Mouse (Mus musculus) T-helper 2 cell (primary cell): ENCODE results near the gene Chmp1a.
"Not testable (repeated sequence)": the region's sequence is repeated elsewhere in the genome, so short reads cannot be mapped to it uniquely, and the experiment has no call there.

Experiments
- in situ Hi-C: fragments of 300-600 bp; cut with MboI, MseI; formaldehyde crosslinking; loops from one replicate; pipeline ENCODE4 v1.15.1; 2025; ENCODE audit warnings: high pct_unique_total_duplicates

Gene Chmp1a

GRCm38 (mm10) chr8:123233300-123233699 lies 20.7 kb upstream of the Chmp1a start:
- in situ Hi-C loops = loop anchor here (25.0 kb wide), 1 partner anchor 354 kb away; no protein-coding TSS in a partner anchor

GRCm38 (mm10) chr8:123232553-123232952 lies 20.0 kb upstream of the Chmp1a start:
- in situ Hi-C loops = loop anchor here (25.0 kb wide), 1 partner anchor 355 kb away; no protein-coding TSS in a partner anchor

- in situ Hi-C loops = loop anchor here (25.0 kb wide), 1 partner anchor 356 kb away; no protein-coding TSS in a partner anchor
These were observed 19.2 kb upstream of the Chmp1a start for GRCm38 (mm10) chr8:123231742-123232141.

GRCm38 (mm10) chr8:123230326-123230725 lies 17.8 kb upstream of the Chmp1a start:
- in situ Hi-C loops = loop anchor here (25.0 kb wide), 1 partner anchor 357 kb away; no protein-coding TSS in a partner anchor

- in situ Hi-C loops = loop anchor here (25.0 kb wide), 1 partner anchor 359 kb away; no protein-coding TSS in a partner anchor
These were observed 15.9 kb upstream of the Chmp1a start for GRCm38 (mm10) chr8:123228416-123228815.

- in situ Hi-C loops = loop anchor here (25.0 kb wide), 1 partner anchor 363 kb away; no protein-coding TSS in a partner anchor
These were observed 12.0 kb upstream of the Chmp1a start, which contains the start of gene Cdk10 for GRCm38 (mm10) chr8:123224278-123225266. TSS of gene Cdk10 (plus strand) at chr8:123224842.

- in situ Hi-C loops = no loop called here
These were observed 8.4 kb upstream of the Chmp1a start for GRCm38 (mm10) chr8:123220917-123221316.

- in situ Hi-C loops = no loop called here
These were observed 2.9 kb upstream of the Chmp1a start for GRCm38 (mm10) chr8:123215430-123215829.

GRCm38 (mm10) chr8:123213118-123213772 lies 682 bp upstream of the Chmp1a start:
- in situ Hi-C loops = no loop called here

- in situ Hi-C loops = no loop called here
These were observed 687 bp downstream of the Chmp1a start for GRCm38 (mm10) chr8:123211876-123212275.

- in situ Hi-C loops = no loop called here
These were observed 9.0 kb downstream of the Chmp1a start for GRCm38 (mm10) chr8:123203571-123203970.

GRCm38 (mm10) chr8:123202288-123202687 lies 10.3 kb downstream of the Chmp1a start:
- in situ Hi-C loops = no loop called here

GRCm38 (mm10) chr8:123199864-123200263 lies 12.7 kb downstream of the Chmp1a start:
- in situ Hi-C loops = no loop called here

GRCm38 (mm10) chr8:123197016-123197415 lies 15.5 kb downstream of the Chmp1a start:
- in situ Hi-C loops = not testable (repeated sequence)

GRCm38 (mm10) chr8:123193771-123194170 lies 18.8 kb downstream of the Chmp1a start:
- in situ Hi-C loops = no loop called here

- in situ Hi-C loops = no loop called here
These were observed 20.7 kb downstream of the Chmp1a start for GRCm38 (mm10) chr8:123191908-123192307.

- in situ Hi-C loops = no loop called here
These were observed 21.9 kb downstream of the Chmp1a start for GRCm38 (mm10) chr8:123190678-123191077.

- in situ Hi-C loops = loop anchor here (5.0 kb wide), 1 partner anchor 47 kb away; no protein-coding TSS in a partner anchor
These were observed 23.7 kb downstream of the Chmp1a start for GRCm38 (mm10) chr8:123188841-123189240.

- in situ Hi-C loops = loop anchor here (5.0 kb wide), 1 partner anchor 46 kb away; no protein-coding TSS in a partner anchor
These were observed 24.6 kb downstream of the Chmp1a start for GRCm38 (mm10) chr8:123188006-123188405.

GRCm38 (mm10) chr8:123185566-123186409 lies 26.8 kb downstream of the Chmp1a start, which contains the start of gene Dpep1:
TSS of gene Dpep1 (plus strand) at chr8:123186242.
- in situ Hi-C loops = loop anchor here (5.0 kb wide), 1 partner anchor 43 kb away; no protein-coding TSS in a partner anchor

- in situ Hi-C loops = no loop called here
These were observed 31.2 kb downstream of the Chmp1a start for GRCm38 (mm10) chr8:123181391-123181790.
